Mouse (Mus musculus): Measurements from ENCODE around the gene Flcn.

DNA sequence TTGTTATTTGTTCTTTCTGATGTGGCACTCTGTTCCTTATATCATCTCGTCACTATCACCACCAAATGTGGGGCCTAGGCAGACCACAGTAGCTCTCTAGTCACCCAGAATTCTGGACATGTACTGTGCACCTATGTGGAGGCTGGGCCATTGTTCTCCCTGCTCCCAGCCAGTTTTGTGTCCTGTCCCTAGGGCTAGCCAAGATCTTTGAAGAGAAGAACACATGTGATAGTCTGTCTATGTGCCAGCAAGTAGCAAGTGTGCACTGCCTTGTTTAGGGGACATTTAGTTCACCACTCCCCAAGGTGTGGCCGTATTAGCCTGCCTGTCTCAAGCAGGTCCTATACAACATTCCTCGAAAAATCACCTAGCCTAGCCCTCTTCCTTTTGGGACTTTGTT is 60.8 kb downstream of the Flcn start:
- no peak for TF ChIP-seq ELF1 (IDR thresholded peaks at IDR 0.05; ENCODE audit: low read depth, low read length)
- TF ChIP-seq MAX (IDR thresholded peaks at IDR 0.05; ENCODE audit: low read length): no peak
- no peak for TF ChIP-seq POLR2A (IDR thresholded peaks at IDR 0.05; ENCODE audit: low read depth, low read length)
- TF ChIP-seq CTCF (conservative IDR thresholded peaks at IDR 0.05 in 1 of 2, IDR thresholded peaks at IDR 0.05 in 1 of 2; ENCODE audit: low read depth in 2 of 2, low read length in 2 of 2): no peak
- no peak for TF ChIP-seq TCF12 (IDR thresholded peaks at IDR 0.05; ENCODE audit: low read depth, low read length)
- no peak for TF ChIP-seq HCFC1 (IDR thresholded peaks at IDR 0.05; ENCODE audit: low read depth, low read length)
- no peak for TF ChIP-seq SMC3 (IDR thresholded peaks at IDR 0.05; ENCODE audit: low read depth, low read length)
- no peak for TF ChIP-seq RCOR1 (conservative IDR thresholded peaks at IDR 0.05; ENCODE audit: low read depth, low read length)
- no peak for TF ChIP-seq EP300 (IDR thresholded peaks at IDR 0.05; ENCODE audit: low read length)
- no peak for TF ChIP-seq ZKSCAN1 (IDR thresholded peaks at IDR 0.05; ENCODE audit: borderline replicate concordance, low read depth, low read length)
- TF ChIP-seq NELFE (IDR thresholded peaks at IDR 0.05; ENCODE audit: low read depth, low read length): no peak
- TF ChIP-seq ETS1 (conservative IDR thresholded peaks at IDR 0.05; ENCODE audit: low read depth, low read length): no peak
- TF ChIP-seq JUN (IDR thresholded peaks at IDR 0.05; ENCODE audit: insufficient read depth, low read depth, low read length): no peak
